Mouse (Mus musculus) bone marrow macrophage, adult 2 months (primary cell): ENCODE results near the gene Hs6st3. TPM values are rescaled to one million over a fixed set of nuclear protein-coding genes. Genes with fewer than 3 reads are reported as not detected.

Source experiments
- H3K27ac ChIP-seq: 2 replicates; pipeline ENCODE4 v1.5.1; 2012; ENCODE audit warnings: low read depth, low read length; ENCODE audit not compliant: insufficient read depth
- H3K4me1 ChIP-seq: 2 replicates; pipeline ENCODE4 v1.6.1; 2012; ENCODE audit warnings: low read length; ENCODE audit not compliant: control insufficient read depth, insufficient read depth
- H3K4me3 ChIP-seq: 2 replicates; pipeline ENCODE4 v1.5.1; 2012; ENCODE audit warnings: mild to moderate bottlenecking, low read length, moderate library complexity; ENCODE audit not compliant: insufficient read depth
- CTCF ChIP-seq: IDR thresholded peaks from 2 replicates; pipeline ENCODE4 v1.5.1; 2012; ENCODE audit warnings: low read depth, mild to moderate bottlenecking, low read length, moderate library complexity
- POLR2A ChIP-seq: IDR thresholded peaks from 2 replicates; pipeline ENCODE4 v1.6.1; 2012; ENCODE audit warnings: mild to moderate bottlenecking, low read depth, low read length, borderline replicate concordance
- polyA plus RNA-seq: library from polyadenylated mRNA; stranded (reverse); fragments of >200 nt; gene quantifications from 2 replicates; pipeline ENCODE4 v1.2.4, GENCODE M21; 2012; ENCODE audit not compliant: missing spikeins, insufficient read depth, insufficient read length

Gene Hs6st3
- polyA plus RNA-seq, 1 experiment, result not detected

GRCm38 (mm10) chr14:119678574-119678973 is 540.4 kb downstream of the Hs6st3 start:
- TF ChIP-seq POLR2A, result no peak
- TF ChIP-seq CTCF, result no peak
- Histone ChIP-seq H3K4me3 (no peak overlapping the region), H3K4me1 (no peaks in the 10 kb centered on the region), H3K27ac (no peak overlapping the region)

GRCm38 (mm10) chr14:119680052-119680451 is 541.9 kb downstream of the Hs6st3 start:
- H3K27ac ChIP-seq, result no peak overlapping the region
- no peak overlapping the region for H3K4me3 ChIP-seq
- H3K4me1 ChIP-seq, result no peaks in the 10 kb centered on the region
- TF ChIP-seq POLR2A (no peak), CTCF (no peak)

GRCm38 (mm10) chr14:119687885-119688284 is 549.7 kb downstream of the Hs6st3 start:
- Histone ChIP-seq H3K4me1 (no peaks in the 10 kb centered on the region), H3K4me3 (no peak overlapping the region), H3K27ac (no peak overlapping the region)
- TF ChIP-seq CTCF, result no peak
- TF ChIP-seq POLR2A, result no peak

GRCm38 (mm10) chr14:119699982-119700381 is 561.8 kb downstream of the Hs6st3 start:
- TF ChIP-seq POLR2A (no peak), CTCF (no peak)
- H3K4me3 ChIP-seq, result no peak overlapping the region
- H3K27ac ChIP-seq, result no peak overlapping the region
- no peaks in the 10 kb centered on the region for H3K4me1 ChIP-seq

- TF ChIP-seq POLR2A (no peak), CTCF (no peak)
- Histone ChIP-seq H3K4me1 (no peaks in the 10 kb centered on the region), H3K4me3 (no peak overlapping the region), H3K27ac (no peak overlapping the region)
These were observed 576.6 kb downstream of the Hs6st3 start for GRCm38 (mm10) chr14:119714712-119715111.

GRCm38 (mm10) chr14:119717323-119717722 is 579.2 kb downstream of the Hs6st3 start:
- Histone ChIP-seq H3K27ac (no peak overlapping the region), H3K4me1 (no peaks in the 10 kb centered on the region), H3K4me3 (no peak overlapping the region)
- no peak for TF ChIP-seq CTCF
- TF ChIP-seq POLR2A, result no peak

GRCm38 (mm10) chr14:119725102-119725501 is 587.0 kb downstream of the Hs6st3 start:
- H3K27ac ChIP-seq, result no peak overlapping the region
- no peaks in the 10 kb centered on the region for H3K4me1 ChIP-seq
- no peak overlapping the region for H3K4me3 ChIP-seq
- TF ChIP-seq POLR2A, result no peak
- TF ChIP-seq CTCF, result no peak

- H3K27ac ChIP-seq, result no peak overlapping the region
These were observed 593.4 kb downstream of the Hs6st3 start for GRCm38 (mm10) chr14:119731436-119732080.

GRCm38 (mm10) chr14:119732219-119732618 is 594.1 kb downstream of the Hs6st3 start:
- Histone ChIP-seq H3K4me3 (no peak overlapping the region), H3K27ac (no peak overlapping the region), H3K4me1 (no peaks in the 10 kb centered on the region)
- TF ChIP-seq POLR2A (no peak), CTCF (no peak)

More at GRCm38 (mm10) chr14:119731436-119732080, 593.4 kb downstream of the Hs6st3 start:
- H3K4me1 ChIP-seq, result no peaks in the 10 kb centered on the region
- H3K4me3 ChIP-seq, result no peak overlapping the region
- TF ChIP-seq CTCF (no peak), POLR2A (no peak)

- no peaks in the 10 kb centered on the region for H3K4me1 ChIP-seq
- no peak overlapping the region for H3K27ac ChIP-seq
- H3K4me3 ChIP-seq, result no peak overlapping the region
- TF ChIP-seq POLR2A (no peak), CTCF (no peak)
These were observed 599.3 kb downstream of the Hs6st3 start for GRCm38 (mm10) chr14:119737408-119737961.

- Histone ChIP-seq H3K4me1 (no peaks in the 10 kb centered on the region), H3K4me3 (no peak overlapping the region), H3K27ac (no peak overlapping the region)
- no peak for TF ChIP-seq CTCF
- no peak for TF ChIP-seq POLR2A
These were observed 603.6 kb downstream of the Hs6st3 start for GRCm38 (mm10) chr14:119741791-119742190.

GRCm38 (mm10) chr14:119761376-119761775 is 623.2 kb downstream of the Hs6st3 start:
- TF ChIP-seq CTCF (no peak), POLR2A (no peak)
- Histone ChIP-seq H3K27ac (no peak overlapping the region), H3K4me3 (no peak overlapping the region), H3K4me1 (no peaks in the 10 kb centered on the region)
